In genomic region chr19:8818801-8819595, GRCm38 (mm10) we compare ENCODE assay signal across 8 mouse cellular contexts. TPM values are rescaled to one million over a fixed set of nuclear protein-coding genes. Genes with fewer than 3 reads are reported as not detected.
DNase-seq lines count a peak whose midpoint lies in the region; TF ChIP-seq lines count a peak whose summit lies in the region.

Gene Ttc9c, minus strand, starts transcription at chr19:8819333.

- H3K4me3 ChIP-seq in left cerebral cortex, adult 2 months, result peak within 1 kb of the TSS; percentile 71
- H3K4me3 ChIP-seq in macrophage (ENCODE audit: inconsistent target), result peak within 1 kb of the TSS; percentile 95

- H3K79me2 ChIP-seq in macrophage (ENCODE audit: inconsistent target), result peaks cover 82% of the 10 kb centered on the region

- WGBS in macrophage (ENCODE audit: missing documents), result 1% methylated on average over 32 of the region's 33 CpGs

- H3K36me3 ChIP-seq in macrophage (ENCODE audit: inconsistent target), result peaks cover 31% of the 10 kb centered on the region

- TF ChIP-seq CTCF in left cerebral cortex, adult 2 months (IDR thresholded peaks at IDR 0.05), result no peak

- intact Hi-C loops in left cerebral cortex, adult 2 months (cut with DNase I), result loop anchor here (1.0 to 5.0 kb wide), 5 partner anchors 17 to 252 kb away; partner anchors contain the start of genes Polr2g, Tmem179b, Ubxn1 and Zbtb3

- peak within 1 kb of the TSS; percentile 98 for H3K27ac ChIP-seq in left cerebral cortex, adult 2 months
- H3K27ac ChIP-seq in macrophage, result peak within 1 kb of the TSS; percentile 96

- DNase-seq in adrenal gland, adult 2 months, result peak; percentile 98
- peak; percentile 100 for DNase-seq in embryo, embryonic 10.5 days (ENCODE audit: low spot score)
- peak; percentile 88 for DNase-seq in gastrocnemius, postnatal 10 days
- peak; percentile 64 for DNase-seq in hindlimb bud, embryonic 11.5 days (ENCODE audit: extremely low spot score, low read depth, low spot score)
- DNase-seq in left cerebral cortex, adult 2 months (ENCODE audit: extremely low spot score in 1 of 2, low spot score in 2 of 2), result peak; percentile 92 to 97
- peak; percentile 99 for DNase-seq in right cerebral cortex, adult 18-20 months
- peak; percentile 97 for DNase-seq in urinary bladder, postnatal 14 days (ENCODE audit: low spot score)

RNA-seq across cellular contexts. Expression of gene Ttc9c, which starts in this region (rescaled TPM):
- total RNA-seq in adrenal gland, adult 2 months (2021), result 10 to 100 TPM; 28.8 to 39.3 TPM
- 5.4 and 7.0 TPM in 2 replicates for polyA plus RNA-seq in adrenal gland, adult 2 months (2012; rRNA removed)
- total RNA-seq in gastrocnemius, postnatal 10 days (2021), result 10 to 100 TPM; 11.8 to 15.7 TPM
- total RNA-seq in left cerebral cortex, adult 2 months (2021), result 10 to 100 TPM; 34.5 to 36.7 TPM
- total RNA-seq in macrophage (2018; cell fraction: chromatin; rRNA removed), result 100 to 1,000 TPM in 1 of 26 experiments, 10 to 100 TPM in 24, 1 to 10 TPM in 1; 6.5 to 108 (median 37.4) TPM
- total RNA-seq in macrophage (2018; cell fraction: cytosol; rRNA removed), result 10 to 100 TPM; 17.1 to 45.4 (median 34.0) TPM
- 10 to 100 TPM; 15.7 to 94.7 (median 44.9) TPM for total RNA-seq in macrophage (2018; cell fraction: nucleus; rRNA removed)
- polyA plus RNA-seq in macrophage (2018), result 25.0 to 30.5 TPM (median 30.3 TPM) in 3 replicates

Comparison
In these comparisons a context has a peak if more than half of its experiments do, and no peak if none do; other contexts are left out.
1. Peak in every context shown above with its lines: DNase-seq, H3K4me3 ChIP-seq and H3K27ac ChIP-seq.